Mouse (Mus musculus): ENCODE results near the gene Fam104a. TPM values are rescaled to one million over a fixed set of nuclear protein-coding genes. Genes with fewer than 3 reads are reported as not detected.

Fam104a gene
- 25.4 and 32.0 TPM in 2 replicates for polyA plus RNA-seq (2012; rRNA removed)

DNA sequence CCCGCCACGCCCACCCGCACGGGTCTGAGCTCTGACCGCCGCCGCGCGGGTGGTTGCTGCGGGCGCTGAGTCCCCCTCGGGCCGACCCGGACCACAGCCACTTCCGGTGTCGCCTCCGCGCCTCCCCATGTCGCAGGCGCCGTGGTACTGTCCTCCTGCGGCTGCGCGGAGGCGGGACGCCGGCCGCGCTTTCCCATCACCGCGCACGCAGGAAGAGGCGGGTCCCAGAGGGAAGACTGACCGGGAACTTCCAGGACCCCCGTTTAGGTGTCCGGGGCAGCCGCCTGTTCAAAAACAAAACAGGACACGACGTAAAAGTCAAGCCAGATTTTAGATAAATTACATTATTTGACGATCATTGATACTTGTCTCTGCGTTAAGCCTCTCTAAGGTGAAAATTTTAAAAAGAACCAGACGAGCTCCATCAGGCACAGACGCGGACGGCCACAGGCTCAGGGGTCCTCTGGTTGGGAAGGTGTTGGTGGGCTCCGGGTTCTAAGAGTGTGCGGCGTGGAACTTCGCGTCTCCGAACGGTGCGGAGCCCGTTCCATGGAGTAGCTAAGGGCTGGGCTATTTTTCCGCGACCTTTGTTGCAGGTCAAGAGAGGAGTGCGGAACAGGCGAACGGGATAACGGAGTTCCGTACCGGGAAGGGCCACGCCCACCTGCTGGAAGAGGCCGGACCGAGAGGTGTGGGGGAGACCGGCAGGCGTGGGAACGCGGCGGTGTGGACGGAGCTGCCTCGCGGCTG lies at the start of gene Fam104a, which contains the start of gene D11Wsu47e:
Fam104a (minus strand) TSS at position 199 of the 750 bp plus-strand sequence.
D11Wsu47e (plus strand) TSS at position 456 of the 750 bp plus-strand sequence.

DNA sequence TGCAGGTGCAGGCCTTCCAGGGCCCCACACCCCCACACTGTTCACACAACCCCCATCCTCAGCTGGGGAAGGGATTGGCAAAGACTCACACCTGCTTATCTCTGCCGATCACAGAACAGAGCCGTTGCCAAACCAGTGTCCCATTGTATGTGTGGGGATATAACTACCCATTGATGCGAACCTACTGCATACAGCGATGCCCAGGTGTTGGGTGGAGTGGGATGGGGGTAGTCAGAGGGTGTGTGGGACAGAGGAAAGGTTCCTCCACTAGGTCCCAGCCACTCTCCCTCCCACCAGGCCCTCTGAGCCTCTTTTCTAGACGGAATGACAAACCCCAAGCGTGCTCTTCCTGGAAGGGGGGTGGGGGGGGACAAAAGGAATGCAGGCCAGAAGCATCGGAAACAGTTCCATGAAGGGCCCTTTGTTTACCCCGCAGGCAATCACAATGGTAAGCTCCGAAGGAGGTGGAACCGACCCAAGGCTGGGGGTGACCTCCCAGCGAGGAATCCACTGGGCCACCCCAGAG lies 25.8 kb upstream of the Fam104a start, which contains the start of gene Cpsf4l:
Cpsf4l (minus strand) TSS at position 287 of the 526 bp plus-strand sequence.

DNA sequence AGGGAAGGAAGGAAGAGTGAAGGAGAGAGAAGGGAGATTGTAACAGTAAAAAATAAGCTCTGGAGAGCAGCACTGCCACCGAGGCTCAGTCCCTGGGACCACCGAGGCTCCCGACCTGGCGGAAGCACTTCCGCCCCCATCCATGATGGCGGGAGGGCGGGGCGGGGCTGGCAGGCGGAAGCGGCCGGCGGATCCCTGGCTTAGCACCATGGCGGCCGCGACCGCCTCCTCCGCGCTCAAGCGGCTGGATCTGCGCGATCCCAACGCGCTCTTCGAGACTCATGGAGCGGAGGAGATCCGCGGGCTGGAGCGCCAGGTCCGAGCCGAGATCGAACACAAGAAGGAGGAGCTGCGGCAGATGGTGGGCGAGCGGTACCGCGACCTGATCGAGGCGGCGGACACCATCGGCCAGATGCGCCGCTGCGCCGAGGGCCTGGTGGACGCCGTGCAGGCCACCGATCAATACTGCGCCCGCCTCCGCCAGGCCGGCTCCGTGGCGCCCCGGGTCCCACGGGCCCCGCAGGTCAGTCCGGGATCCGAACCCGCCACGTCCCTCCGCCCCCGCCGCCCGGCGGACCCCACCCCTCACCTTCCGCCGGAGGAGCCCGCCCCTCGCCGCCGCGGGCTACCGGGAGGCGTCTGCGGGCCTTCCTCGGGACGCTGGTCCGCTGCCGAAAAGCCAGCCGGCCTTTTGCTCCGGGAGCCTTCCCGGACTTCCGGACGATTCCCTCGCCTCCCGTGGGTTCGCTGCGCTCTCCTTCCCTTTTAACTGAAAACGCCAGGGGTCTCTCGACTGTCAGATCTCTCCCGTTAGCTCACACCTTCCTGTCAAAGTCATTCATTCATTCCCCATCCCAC lies 34.4 kb downstream of the Fam104a start, which contains the start of gene Slc39a11:
Slc39a11 (minus strand) TSS at position 727 of the 858 bp plus-strand sequence.

DNA sequence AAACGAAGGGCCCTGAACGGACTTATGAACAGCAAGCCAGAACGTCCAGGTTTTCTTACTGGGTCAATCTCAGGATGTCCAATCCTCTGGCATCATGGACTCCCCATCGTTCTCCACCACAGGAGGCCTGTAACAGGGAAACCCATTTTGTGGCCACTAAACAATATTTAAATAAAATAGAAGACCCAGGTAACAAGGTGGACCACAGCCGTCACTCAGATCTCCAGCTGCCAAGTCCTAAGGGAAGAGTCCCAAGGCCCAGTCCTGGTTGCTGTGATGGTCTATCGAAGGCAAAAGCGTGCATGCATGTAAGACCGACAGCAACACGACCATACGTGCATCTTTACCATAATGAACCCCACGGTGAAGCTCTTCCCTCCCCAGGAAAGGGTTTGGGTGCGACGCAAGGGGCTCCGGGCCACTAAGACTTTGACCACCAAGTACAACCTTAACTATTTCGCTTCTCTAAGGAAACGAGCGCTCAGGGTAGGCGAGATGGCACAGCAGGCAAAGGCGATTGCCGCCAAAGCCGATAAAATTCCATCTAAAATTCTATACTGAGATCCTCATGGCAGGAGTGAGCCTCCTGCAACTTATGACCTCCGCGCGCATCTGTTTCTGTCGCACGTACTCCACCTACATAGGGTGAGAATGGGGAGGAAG lies 35.1 kb downstream of the Fam104a start, which contains the start of gene Cog1:
Cog1 (plus strand) TSS at position 480 of the 663 bp plus-strand sequence.

DNA sequence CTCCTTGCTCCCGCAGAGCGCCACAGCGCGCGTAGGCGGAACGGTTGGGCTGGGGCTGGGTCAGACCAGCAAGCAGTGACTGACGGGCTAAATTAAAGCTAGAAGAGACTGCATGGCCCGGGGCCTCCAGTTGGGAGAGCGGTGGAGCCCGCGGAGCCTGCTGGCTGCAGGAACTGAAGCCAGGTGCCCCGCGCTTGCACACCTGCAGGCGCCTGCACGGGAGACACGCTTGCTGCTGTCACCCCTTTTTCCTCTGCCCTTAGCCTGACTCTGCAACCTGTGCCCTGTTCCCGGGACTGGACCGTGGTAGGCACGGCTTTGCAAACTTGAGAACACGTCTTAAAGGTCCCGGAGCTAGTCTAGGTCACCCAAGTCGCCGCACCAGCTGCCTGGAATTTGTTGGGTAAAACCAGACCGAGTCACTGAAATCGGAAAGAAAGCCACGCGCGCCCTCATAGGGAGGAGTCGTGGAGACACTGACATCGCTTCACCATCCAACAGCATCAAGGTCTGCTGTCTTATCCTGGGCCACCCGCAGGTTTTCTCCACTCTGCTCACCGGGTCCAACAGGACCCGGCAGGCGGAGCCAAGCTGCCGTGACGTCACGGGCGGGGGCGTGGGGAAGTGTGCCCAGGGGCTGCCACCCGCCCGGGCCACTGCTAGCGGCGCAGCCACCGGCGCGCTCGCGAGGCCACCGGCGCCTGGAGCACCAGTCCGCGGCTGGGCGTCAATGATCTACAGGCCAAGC lies 65.1 kb downstream of the Fam104a start, which contains the start of gene Sstr2:
Sstr2 (plus strand) TSS at position 671 of the 748 bp plus-strand sequence.

Other genes with a start within 250 kb of the Fam104a start
- 7.3 and 8.9 TPM in 2 replicates for gene Sstr2, start 64.8 kb downstream of the Fam104a start, polyA plus RNA-seq (2012; rRNA removed)
- 26.3 and 34.5 TPM in 2 replicates for gene Cog1, start 35.0 kb downstream of the Fam104a start, polyA plus RNA-seq (2012; rRNA removed)
- gene Slc39a11, start 34.1 kb downstream of the Fam104a start, polyA plus RNA-seq (2012; rRNA removed) = 10.4 and 12.2 TPM in 2 replicates
- gene D11Wsu47e, start 257 bp upstream of the Fam104a start, polyA plus RNA-seq (2012; rRNA removed) = 29.6 and 34.9 TPM in 2 replicates
- gene Cpsf4l, start 25.9 kb upstream of the Fam104a start, polyA plus RNA-seq (2012; rRNA removed) = 0.13 and 0.20 TPM in 2 replicates
- 51.8 and 59.7 TPM in 2 replicates for gene Cdc42ep4, start 67.7 kb upstream of the Fam104a start, polyA plus RNA-seq (2012; rRNA removed)

All from central nervous system, embryonic 11.5 days (tissue).